Mouse (Mus musculus) adrenal gland (tissue): Measurements from ENCODE around the gene Cdk11b.
"Not testable (repeated sequence)": the region's sequence is repeated elsewhere in the genome, so short reads cannot be mapped to it uniquely, and the experiment has no call there.

ENCODE experiments used
- intact Hi-C: fragments of 180-260 bp; cut with DNase I; formaldehyde crosslinking; loops from one replicate; pipeline ENCODE4 v1.15.1; 2025

Cdk11b gene

GRCm38 (mm10) chr4:155603801-155604200, 20.9 kb upstream of the Cdk11b start:
- intact Hi-C loops = loop anchor here (5.0 kb wide), 1 partner anchor 42 kb away; the partner anchor contains the start of gene Nadk

- intact Hi-C loops = no loop called here
Observed at GRCm38 (mm10) chr4:155605132-155605531, 19.5 kb upstream of the Cdk11b start.

GRCm38 (mm10) chr4:155606825-155607224, 17.8 kb upstream of the Cdk11b start:
- intact Hi-C loops = no loop called here

GRCm38 (mm10) chr4:155611860-155612259, 12.8 kb upstream of the Cdk11b start:
- intact Hi-C loops = no loop called here

GRCm38 (mm10) chr4:155613264-155613663, 11.4 kb upstream of the Cdk11b start:
- intact Hi-C loops = no loop called here

- intact Hi-C loops = no loop called here
Observed at GRCm38 (mm10) chr4:155618321-155618720, 6.3 kb upstream of the Cdk11b start.

GRCm38 (mm10) chr4:155630267-155630666, 5.6 kb downstream of the Cdk11b start:
- intact Hi-C loops = no loop called here

- intact Hi-C loops = no loop called here
Observed at GRCm38 (mm10) chr4:155635766-155636499, 11.3 kb downstream of the Cdk11b start.

- intact Hi-C loops = no loop called here
Observed at GRCm38 (mm10) chr4:155643531-155643930, 18.9 kb downstream of the Cdk11b start.

GRCm38 (mm10) chr4:155645308-155645707, 20.7 kb downstream of the Cdk11b start, which contains the start of gene Gm10563:
Gene Gm10563 (minus strand): TSS chr4:155645408.
- intact Hi-C loops = not testable (repeated sequence)

GRCm38 (mm10) chr4:155645721-155646120, 21.1 kb downstream of the Cdk11b start:
- intact Hi-C loops = no loop called here

- intact Hi-C loops = no loop called here
Observed at GRCm38 (mm10) chr4:155649355-155649754, 24.7 kb downstream of the Cdk11b start.

GRCm38 (mm10) chr4:155651553-155652269, 27.1 kb downstream of the Cdk11b start:
- intact Hi-C loops = no loop called here

GRCm38 (mm10) chr4:155652283-155653085, 27.8 kb downstream of the Cdk11b start:
- intact Hi-C loops = no loop called here

- intact Hi-C loops = no loop called here
Observed at GRCm38 (mm10) chr4:155653086-155653450, 28.4 kb downstream of the Cdk11b start, which contains the start of gene Mmp23. Gene Mmp23 (minus strand): TSS chr4:155653384.

GRCm38 (mm10) chr4:155653451-155654182, 29.0 kb downstream of the Cdk11b start:
- intact Hi-C loops = no loop called here

- intact Hi-C loops = no loop called here
Observed at GRCm38 (mm10) chr4:155654183-155654455, 29.5 kb downstream of the Cdk11b start.

GRCm38 (mm10) chr4:155654456-155655298, 30.0 kb downstream of the Cdk11b start:
- intact Hi-C loops = no loop called here

GRCm38 (mm10) chr4:155656214-155656751, 31.6 kb downstream of the Cdk11b start:
- intact Hi-C loops = no loop called here

- intact Hi-C loops = no loop called here
Observed at GRCm38 (mm10) chr4:155658961-155659360, 34.3 kb downstream of the Cdk11b start.
